8 mouse cellular contexts compared by ENCODE assay signal in genomic region chr8:106140769-106141168, GRCm38 (mm10). TPM values are rescaled to one million over a fixed set of nuclear protein-coding genes. Genes with fewer than 3 reads are reported as not detected.
DNase-seq lines count a peak whose midpoint lies in the region; ATAC-seq and TF ChIP-seq lines count a peak whose summit lies in the region.

No protein-coding gene starts in this region.

- H3K4me2 ChIP-seq in CH12.LX (ENCODE audit: insufficient read depth, low read depth, poor library complexity, severe bottlenecking), result no peak overlapping the region
- H3K4me2 ChIP-seq in heart, postnatal 0 days (ENCODE audit: low read depth, low read length), result no peak overlapping the region
- no peak overlapping the region for H3K4me2 ChIP-seq in lung, postnatal 0 days (replicated peaks; ENCODE audit: low read depth, low read length)

- in situ Hi-C loops in CH12.LX (cut with MboI; ENCODE audit: low pct_ligation_motif_present, low pct_unique_long_range_greater_than_20kb, low sequenced_read_pairs), result loop anchor here (10.0 kb wide), 1 partner anchor 264 kb away; no protein-coding TSS in a partner anchor

- H3K27ac ChIP-seq in CH12.LX (ENCODE audit: insufficient read depth, low read depth), result no peak overlapping the region
- no peak overlapping the region for H3K27ac ChIP-seq in heart, postnatal 0 days (ENCODE audit: low read depth)
- H3K27ac ChIP-seq in lung, postnatal 0 days (ENCODE audit: low read length), result no peak overlapping the region

- dilution Hi-C loops in CH12.LX (cut with MboI; ENCODE audit: extremely low pct_ligation_motif_present, extremely low pct_unique_long_range_greater_than_20kb, low sequenced_read_pairs), result no loop called here

- peak; percentile 89 to 97 for TF ChIP-seq CTCF in CH12.LX (conservative IDR thresholded peaks at IDR 0.05 in 1 of 2, IDR thresholded peaks at IDR 0.05 in 1 of 2; ENCODE audit: low read depth in 2 of 2, low read length in 2 of 2)
- TF ChIP-seq CTCF in heart, postnatal 0 days (IDR thresholded peaks at IDR 0.05; ENCODE audit: low read depth), result peak; percentile 98
- TF ChIP-seq CTCF in lung, postnatal 0 days (IDR thresholded peaks at IDR 0.05), result peak; percentile 98

- TF ChIP-seq EP300 in CH12.LX (IDR thresholded peaks at IDR 0.05; ENCODE audit: low read length), result no peak
- TF ChIP-seq EP300 in heart, postnatal 0 days (IDR thresholded peaks at IDR 0.05; ENCODE audit: low read depth), result no peak
- no peak for TF ChIP-seq EP300 in lung, postnatal 0 days (IDR thresholded peaks at IDR 0.05)

- H3K9me3 ChIP-seq in CH12.LX (replicated peaks; ENCODE audit: low read length), result peaks cover 7% of the 10 kb centered on the region
- H3K9me3 ChIP-seq in heart, postnatal 0 days (replicated peaks; ENCODE audit: control insufficient read depth, low read length), result no peaks in the 10 kb centered on the region
- H3K9me3 ChIP-seq in lung, postnatal 0 days (ENCODE audit: low read length), result no peaks in the 10 kb centered on the region

- no peaks in the 10 kb centered on the region for H3K79me2 ChIP-seq in CH12.LX (replicated peaks; ENCODE audit: control insufficient read depth, extremely low read depth, insufficient read depth, poor library complexity, severe bottlenecking)

- H3K27me3 ChIP-seq in CH12.LX (replicated peaks), result no peaks in the 10 kb centered on the region
- peaks cover 13% of the 10 kb centered on the region for H3K27me3 ChIP-seq in heart, postnatal 0 days (ENCODE audit: control insufficient read depth, insufficient read depth, low read length)
- peaks cover 5% of the 10 kb centered on the region; the same call in 1 of the 2 replicates for H3K27me3 ChIP-seq in lung, postnatal 0 days (replicated peaks; ENCODE audit: insufficient read depth, low read length)

- TF ChIP-seq POLR2A in CH12.LX (IDR thresholded peaks at IDR 0.05; ENCODE audit: low read depth, low read length), result no peak

- no peak overlapping the region for H3K4me3 ChIP-seq in CH12.LX (replicated peaks in 1 of 3; ENCODE audit: low read depth in 2 of 3, low read length in 2 of 3, poor library complexity in 1 of 3)
- H3K4me3 ChIP-seq in heart, postnatal 0 days (ENCODE audit: low read depth, low read length), result no peak overlapping the region
- H3K4me3 ChIP-seq in lung, postnatal 0 days (ENCODE audit: low read depth, low read length), result no peak overlapping the region

- peak; percentile 86 for DNase-seq in CH12.LX (ENCODE audit: extremely low read depth)
- peak; percentile 88 for DNase-seq in brain, adult 2 months (ENCODE audit: low read depth, low spot score)
- DNase-seq in heart, postnatal 0 days (ENCODE audit: low spot score), result peak; percentile 83
- DNase-seq in kidney, postnatal 4 days, result peak; percentile 89 to 90
- peak; percentile 94 for DNase-seq in lung, postnatal 0 days (ENCODE audit: low spot score)
- DNase-seq in ovary, postnatal 10 days (ENCODE audit: low spot score), result peak; percentile 67
- DNase-seq in thymus, postnatal 10 days (ENCODE audit: low spot score in 2 of 2), result peak; percentile 66 to 81

- peaks cover 0 to 5% of the 10 kb centered on the region in 2 experiments; a peak in 1 of 4 replicates for H3K4me1 ChIP-seq in CH12.LX (ENCODE audit: control insufficient read depth in 1 of 2, insufficient read depth in 2 of 2)
- peaks cover 18% of the 10 kb centered on the region for H3K4me1 ChIP-seq in heart, postnatal 0 days (ENCODE audit: control insufficient read depth, insufficient read depth)
- peaks cover 3% of the 10 kb centered on the region; the same call in 1 of the 2 replicates for H3K4me1 ChIP-seq in lung, postnatal 0 days (ENCODE audit: insufficient read depth, low read depth, low read length)

- peaks cover 0 to 5% of the 10 kb centered on the region in 2 experiments for H3K36me3 ChIP-seq in CH12.LX (replicated peaks in 1 of 2; ENCODE audit: control insufficient read depth in 1 of 2, insufficient read depth in 1 of 2, low read length in 1 of 2)
- no peaks in the 10 kb centered on the region for H3K36me3 ChIP-seq in heart, postnatal 0 days (replicated peaks; ENCODE audit: control insufficient read depth, insufficient read depth, low read length)
- H3K36me3 ChIP-seq in lung, postnatal 0 days (ENCODE audit: insufficient read depth, low read length), result no peaks in the 10 kb centered on the region

- WGBS in heart, postnatal 0 days, result 13% methylated on average over 13 of the region's 13 CpGs
- 9% methylated on average over 13 of the region's 13 CpGs for WGBS in lung, postnatal 0 days

- peak; percentile 94 for TF ChIP-seq RAD21 in CH12.LX (IDR thresholded peaks at IDR 0.05; ENCODE audit: low read depth, low read length)

- peak; percentile 84 for ATAC-seq in erythroblast, adult 5-6 weeks (replicated peaks; ENCODE audit: low FRiP score, poor library complexity, severe bottlenecking)
- ATAC-seq in heart, postnatal 0 days (ENCODE audit: insufficient read depth, low read depth), result peak; percentile 55; the same call in 1 of the 2 replicates
- ATAC-seq in lung, postnatal 0 days, result no peak

- no peak overlapping the region for H3K9ac ChIP-seq in CH12.LX (ENCODE audit: insufficient read depth, low read depth)
- H3K9ac ChIP-seq in heart, postnatal 0 days (replicated peaks; ENCODE audit: low read depth, low read length), result no peak overlapping the region
- no peak overlapping the region for H3K9ac ChIP-seq in lung, postnatal 0 days (replicated peaks; ENCODE audit: low read depth)

TF ChIP-seq in CH12.LX, 34 proteins besides CTCF, POLR2A, EP300 and RAD21 (continues in another document):
- TF ChIP-seq CHD1 (IDR thresholded peaks at IDR 0.05; ENCODE audit: low read depth, low read length) (no peak), IRF4 (IDR thresholded peaks at IDR 0.05; ENCODE audit: low read depth, low read length) (no peak), USF2 (conservative IDR thresholded peaks at IDR 0.05; ENCODE audit: low read depth, low read length) (no peak), ZMIZ1 (IDR thresholded peaks at IDR 0.05; ENCODE audit: low read depth, low read length) (no peak), MAFK (IDR thresholded peaks at IDR 0.05; ENCODE audit: insufficient replicate concordance, low read length) (no peak), TBP (conservative IDR thresholded peaks at IDR 0.05; ENCODE audit: low read depth, low read length) (no peak), ETS1 (conservative IDR thresholded peaks at IDR 0.05; ENCODE audit: low read depth, low read length) (no peak), JUN (IDR thresholded peaks at IDR 0.05; ENCODE audit: insufficient read depth, low read depth, low read length) (no peak), POLR2AphosphoS2 (IDR thresholded peaks at IDR 0.05; ENCODE audit: low read depth, low read length) (no peak), RCOR1 (conservative IDR thresholded peaks at IDR 0.05; ENCODE audit: low read depth, low read length) (no peak), HCFC1 (IDR thresholded peaks at IDR 0.05; ENCODE audit: low read depth, low read length) (no peak), MAZ (IDR thresholded peaks at IDR 0.05; ENCODE audit: low read depth, low read length) (no peak), USF1 (IDR thresholded peaks at IDR 0.05; ENCODE audit: low read depth, low read length) (no peak), MXI1 (IDR thresholded peaks at IDR 0.05; ENCODE audit: low read depth, low read length) (no peak), MAX (IDR thresholded peaks at IDR 0.05; ENCODE audit: low read length) (no peak), ZNF384 (IDR thresholded peaks at IDR 0.05; ENCODE audit: low read depth, low read length) (peak; percentile 33; the same call in 1 of the 2 replicates), NRF1 (IDR thresholded peaks at IDR 0.05; ENCODE audit: low read depth, low read length) (no peak), BHLHE40 (IDR thresholded peaks at IDR 0.05; ENCODE audit: low read depth, low read length) (no peak), SIN3A (IDR thresholded peaks at IDR 0.05; ENCODE audit: low read length) (no peak), GABPA (IDR thresholded peaks at IDR 0.05; ENCODE audit: insufficient replicate concordance, low read depth, low read length) (no peak), SMC3 (IDR thresholded peaks at IDR 0.05; ENCODE audit: low read depth, low read length) (peak; percentile 86), PAX5 (IDR thresholded peaks at IDR 0.05; ENCODE audit: low read length) (no peak), ZC3H11A (IDR thresholded peaks at IDR 0.05; ENCODE audit: low read depth, low read length) (0 out of 2 replicates have a peak, but pooled peaks have one; percentile 3)

RNA-seq across cellular contexts. Expression of gene Esrp2, which starts 4.0 kb away (rescaled TPM):
- total RNA-seq in CH12.LX (2012; rRNA removed), result 0.21 and 0.30 TPM in 2 replicates
- total RNA-seq in CH12.LX (2014; rRNA removed), result not detected in 2 replicates
- 0.24 and 0.37 TPM in 2 replicates for polyA plus RNA-seq in CH12.LX (2012; ENCODE audit: insufficient read length, low read depth)
- not detected in 2 replicates for total RNA-seq in erythroblast, adult 5-6 weeks (2015; ENCODE audit: low replicate concordance)
- not detected in 2 replicates for total RNA-seq in erythroblast, adult 5-6 weeks (2017; ENCODE audit: low replicate concordance)
- 9.8 and 10.6 TPM in 2 replicates for total RNA-seq in heart, postnatal 0 days (2014; rRNA removed; ENCODE audit: low replicate concordance)
- 0.27 and 0.31 TPM in 2 replicates for polyA plus RNA-seq in heart, postnatal 0 days (2015; fragmentation: Nextera tagmentation; extraction: Ambion mirVana)
- polyA plus RNA-seq in lung, postnatal 0 days (2015; fragmentation: Nextera tagmentation; extraction: Ambion mirVana), result 38.4 and 38.6 TPM in 2 replicates

RNA-seq across cellular contexts. Expression of gene Pla2g15, which starts 9.4 kb away (rescaled TPM):
- total RNA-seq in CH12.LX (2012; rRNA removed), result 6.3 and 7.0 TPM in 2 replicates
- total RNA-seq in CH12.LX (2014; rRNA removed), result 6.3 and 6.9 TPM in 2 replicates
- polyA plus RNA-seq in CH12.LX (2012; ENCODE audit: insufficient read length, low read depth), result 7.0 and 8.0 TPM in 2 replicates
- total RNA-seq in erythroblast, adult 5-6 weeks (2015; ENCODE audit: low replicate concordance), result 5.2 and 6.3 TPM in 2 replicates
- 3.1 and 5.4 TPM in 2 replicates for total RNA-seq in erythroblast, adult 5-6 weeks (2017; ENCODE audit: low replicate concordance)
- total RNA-seq in heart, postnatal 0 days (2014; rRNA removed; ENCODE audit: low replicate concordance), result 4.5 and 4.7 TPM in 2 replicates
- polyA plus RNA-seq in heart, postnatal 0 days (2015; fragmentation: Nextera tagmentation; extraction: Ambion mirVana), result 5.0 and 5.4 TPM in 2 replicates
- polyA plus RNA-seq in lung, postnatal 0 days (2015; fragmentation: Nextera tagmentation; extraction: Ambion mirVana), result 10.6 and 10.8 TPM in 2 replicates

RNA-seq across cellular contexts. Expression of gene Slc7a6, which starts 27.9 kb away (rescaled TPM):
- 24.2 and 27.8 TPM in 2 replicates for total RNA-seq in CH12.LX (2012; rRNA removed)
- 29.5 and 32.6 TPM in 2 replicates for total RNA-seq in CH12.LX (2014; rRNA removed)
- 61.8 and 67.1 TPM in 2 replicates for polyA plus RNA-seq in CH12.LX (2012; ENCODE audit: insufficient read length, low read depth)
- total RNA-seq in erythroblast, adult 5-6 weeks (2015; ENCODE audit: low replicate concordance), result 2.5 and 3.8 TPM in 2 replicates
- total RNA-seq in erythroblast, adult 5-6 weeks (2017; ENCODE audit: low replicate concordance), result 2.2 and 2.5 TPM in 2 replicates
- 15.6 and 18.6 TPM in 2 replicates for total RNA-seq in heart, postnatal 0 days (2014; rRNA removed; ENCODE audit: low replicate concordance)
- polyA plus RNA-seq in heart, postnatal 0 days (2015; fragmentation: Nextera tagmentation; extraction: Ambion mirVana), result 15.4 and 18.2 TPM in 2 replicates
- polyA plus RNA-seq in lung, postnatal 0 days (2015; fragmentation: Nextera tagmentation; extraction: Ambion mirVana), result 38.9 and 39.7 TPM in 2 replicates
